Mouse (Mus musculus): Measurements from ENCODE around the gene Unc79.

GRCm38 (mm10) chr12:102987736-102988135, 39.1 kb downstream of the Unc79 start:
- TF ChIP-seq CTCF (conservative IDR thresholded peaks at IDR 0.05; ENCODE audit: insufficient read depth, insufficient read length, low read depth, low read length) (no peak), POLR2A (IDR thresholded peaks at IDR 0.05; ENCODE audit: low read depth, low read length) (no peak)
